Mouse (Mus musculus) granulocyte monocyte progenitor cell, adult 5-6 weeks (primary cell): ENCODE measurements around the gene Hpcal1. TPM values are rescaled to one million over a fixed set of nuclear protein-coding genes. Genes with fewer than 3 reads are reported as not detected.

Source experiments
- ATAC-seq: replicated peaks from 2 replicates; pipeline ENCODE4 v1.8.0; 2016; ENCODE audit warnings: mild to moderate bottlenecking, moderate TSS enrichment, inconsistent platforms; ENCODE audit not compliant: poor library complexity, severe bottlenecking
- total RNA-seq, 2 experiments: library from RNA; stranded (forward) in 1 of 2; stranded (reverse) in 1 of 2; fragments of 200-712, 200-1000 nt in 1 of 2; fragments of >200 nt in 1 of 2; fragmentation: Nextera tagmentation in 1 of 2; gene quantifications; 2 replicates each; pipeline ENCODE4 v1.2.3; 2014 to 2017

Gene Hpcal1
- total RNA-seq (2014; fragmentation: Nextera tagmentation), result 58.9 and 59.4 TPM in 2 replicates
- 19.6 and 21.7 TPM in 2 replicates for total RNA-seq (2017)

- peak; percentile 76 for ATAC-seq
Observed at GRCm38 (mm10) chr12:17690564-17691281, at the start of gene Hpcal1. Gene Hpcal1 (plus strand): TSS chr12:17690856.

GRCm38 (mm10) chr12:17641269-17641668, 49.4 kb upstream of the Hpcal1 start:
- ATAC-seq, result peak; percentile 37

- no peak for ATAC-seq
Observed at GRCm38 (mm10) chr12:17644385-17645222, 46.1 kb upstream of the Hpcal1 start.

- no peak for ATAC-seq
Observed at GRCm38 (mm10) chr12:17646457-17646856, 44.2 kb upstream of the Hpcal1 start.

GRCm38 (mm10) chr12:17651223-17652095, 39.2 kb upstream of the Hpcal1 start:
- ATAC-seq, result no peak

GRCm38 (mm10) chr12:17652216-17653050, 38.2 kb upstream of the Hpcal1 start:
- no peak for ATAC-seq

- no peak for ATAC-seq
Observed at GRCm38 (mm10) chr12:17653051-17653783, 37.4 kb upstream of the Hpcal1 start.

- peak; percentile 83 for ATAC-seq
Observed at GRCm38 (mm10) chr12:17657561-17658195, 33.0 kb upstream of the Hpcal1 start.

GRCm38 (mm10) chr12:17658521-17658920, 32.1 kb upstream of the Hpcal1 start:
- ATAC-seq, result no peak

- no peak for ATAC-seq
Observed at GRCm38 (mm10) chr12:17661483-17661920, 29.2 kb upstream of the Hpcal1 start.

- ATAC-seq, result no peak
Observed at GRCm38 (mm10) chr12:17663991-17664635, 26.5 kb upstream of the Hpcal1 start.

GRCm38 (mm10) chr12:17665906-17666326, 24.7 kb upstream of the Hpcal1 start:
- no peak for ATAC-seq

- ATAC-seq, result peak; percentile 85
Observed at GRCm38 (mm10) chr12:17666616-17667015, 24.0 kb upstream of the Hpcal1 start.

GRCm38 (mm10) chr12:17673729-17674128, 16.9 kb upstream of the Hpcal1 start:
- ATAC-seq, result no peak

- 0 out of 2 replicates have a peak, but pooled peaks have one; percentile 15 for ATAC-seq
Observed at GRCm38 (mm10) chr12:17674182-17674812, 16.4 kb upstream of the Hpcal1 start.

GRCm38 (mm10) chr12:17677743-17678142, 12.9 kb upstream of the Hpcal1 start:
- no peak for ATAC-seq

GRCm38 (mm10) chr12:17679571-17679970, 11.1 kb upstream of the Hpcal1 start:
- peak; percentile 73 for ATAC-seq
